Mouse (Mus musculus): ENCODE measurements at regions not wholly inside any gene's neighbourhood (a gene's known extent, or its start where the extent isn't known, plus 50 kb on each side); places are given as distances from the start of the nearest gene placed in this dataset.

DNA sequence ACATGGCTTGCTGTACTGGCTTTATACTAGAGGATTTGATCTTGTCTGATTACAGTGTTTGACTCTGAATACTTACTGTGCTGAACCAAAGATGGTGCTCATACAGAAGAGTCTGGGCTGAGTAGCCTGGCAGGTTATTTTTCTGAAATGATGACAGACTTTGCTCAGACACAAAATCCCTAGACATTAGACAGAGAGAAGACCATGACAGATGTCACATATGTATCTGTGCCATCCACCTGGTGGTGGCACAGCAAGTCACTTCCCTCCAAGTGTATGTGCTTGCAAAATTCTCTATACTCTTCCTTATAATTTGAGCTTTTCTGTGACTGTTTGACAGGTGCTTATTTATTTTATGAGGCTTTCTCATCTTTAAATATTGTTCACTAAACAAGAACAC, 80.7 kb downstream of the Gm7361 start:
- in situ Hi-C loops (cut with MboI, MseI) = no loop called here

DNA sequence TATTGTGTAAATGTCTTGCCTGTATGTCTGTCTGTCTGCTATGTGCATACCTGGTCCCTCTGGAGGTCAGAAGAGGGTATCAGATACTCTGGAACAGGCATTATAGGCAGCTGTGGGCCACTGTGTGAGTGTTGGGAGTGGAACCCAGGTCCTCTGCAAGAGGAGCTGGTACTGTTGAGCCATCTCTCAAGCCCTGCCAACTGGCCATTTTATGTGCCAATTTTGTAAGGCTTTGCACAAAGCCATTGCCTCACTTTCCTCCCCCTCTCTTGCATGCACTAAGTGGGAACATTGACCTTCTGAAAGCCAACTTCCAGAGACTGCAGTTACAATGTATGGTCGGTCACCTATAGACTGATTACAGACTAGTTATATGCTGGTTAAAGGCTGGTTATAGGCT, 81.8 kb downstream of the Gm7361 start:
- in situ Hi-C loops (cut with MboI, MseI) = no loop called here

DNA sequence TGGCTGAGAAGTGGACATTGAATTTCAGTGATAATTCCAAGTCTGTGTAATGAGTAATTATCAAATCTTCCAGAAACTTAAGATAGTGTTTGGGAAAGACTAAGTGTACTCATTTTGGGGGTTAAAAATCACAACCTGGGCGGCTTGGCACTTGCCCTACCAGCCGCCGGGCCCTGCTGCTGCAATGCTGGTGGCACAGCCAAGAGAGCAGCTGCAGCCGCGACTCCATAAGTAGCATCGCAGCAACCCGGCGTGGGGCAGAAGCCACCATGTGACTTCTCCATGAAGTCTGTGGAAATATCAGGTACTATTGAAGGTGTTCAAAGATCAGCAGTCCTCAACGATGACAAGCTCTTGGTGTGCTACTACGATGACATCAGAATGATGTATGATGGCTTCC, 97.7 kb downstream of the Gm7361 start:
- in situ Hi-C loops (cut with MboI, MseI) = loop anchor here (5.0 kb wide), 1 partner anchor 52 kb away; no protein-coding TSS in a partner anchor

- in situ Hi-C loops (cut with MboI, MseI) = loop anchor here (5.0 kb wide), 1 partner anchor 48 kb away; no protein-coding TSS in a partner anchor
Measured at GRCm38 (mm10) chr5:26359082-26359481, 101.6 kb downstream of the Gm7361 start.

DNA sequence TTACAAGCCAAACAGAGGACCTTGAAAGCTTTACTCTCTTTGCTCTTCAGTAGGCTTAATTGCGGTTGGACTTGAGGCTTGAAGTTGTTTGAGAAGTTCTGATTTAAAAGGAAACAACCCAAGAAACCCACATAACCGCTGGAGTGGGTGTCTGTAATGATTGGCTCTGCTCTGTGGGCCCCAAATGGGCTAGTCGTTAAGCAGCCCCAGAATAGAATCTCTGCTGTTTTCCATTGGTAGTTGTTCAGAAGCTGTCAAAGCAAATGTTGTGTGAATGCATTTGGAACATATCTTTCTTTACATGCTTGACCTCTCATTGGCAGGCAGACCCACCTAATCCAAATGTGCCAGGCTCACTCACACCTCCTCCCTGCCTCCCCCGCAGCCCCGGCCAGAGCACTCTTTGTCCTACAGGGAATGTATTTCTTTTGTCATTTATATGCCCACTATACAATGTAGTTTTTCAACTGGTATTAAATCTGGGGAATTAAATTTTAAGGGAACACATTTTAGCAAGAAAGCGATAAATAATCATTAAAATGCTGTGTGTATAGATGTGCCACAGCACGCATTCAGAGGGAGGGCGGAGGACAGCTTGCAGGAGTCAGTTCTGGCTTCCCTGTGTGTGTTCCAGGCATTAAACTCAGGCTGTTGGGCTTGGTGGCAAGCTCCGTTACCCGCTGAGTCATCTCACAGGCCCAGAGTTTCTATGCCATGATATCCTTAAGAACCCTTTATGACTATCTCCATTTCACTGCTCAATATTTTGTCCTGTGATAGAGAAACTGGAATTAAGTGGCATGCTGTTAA, 116.9 kb downstream of the Gm7361 start:
- in situ Hi-C loops (cut with MboI, MseI) = no loop called here

GRCm38 (mm10) chr5:26407088-26407672, 149.7 kb downstream of the Gm7361 start:
- in situ Hi-C loops (cut with MboI, MseI) = loop anchor here (5.0 kb wide), 1 partner anchor 50 kb away; no protein-coding TSS in a partner anchor

DNA sequence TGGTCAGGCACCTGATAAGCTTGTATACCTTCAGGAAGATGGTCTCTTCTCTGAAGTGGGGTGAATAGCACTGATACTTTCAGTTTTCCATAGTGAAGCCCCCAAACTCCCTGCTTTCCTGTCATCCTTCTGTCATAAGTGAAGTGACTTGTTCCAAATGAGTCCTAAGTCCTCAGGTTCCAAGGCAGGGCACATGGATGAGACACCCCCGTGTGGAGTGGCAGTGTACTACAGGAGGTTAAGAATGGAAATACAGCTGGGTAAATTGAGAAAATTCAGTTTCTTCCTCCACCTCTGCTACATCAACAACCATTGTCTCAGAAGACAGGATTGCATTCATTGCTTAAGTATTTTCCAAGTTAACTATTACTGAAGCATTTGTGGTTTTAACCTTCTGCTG, 155.7 kb downstream of the Gm7361 start:
- in situ Hi-C loops (cut with MboI, MseI) = no loop called here

- in situ Hi-C loops (cut with MboI, MseI) = no loop called here
Measured at GRCm38 (mm10) chr5:26444331-26445200, 187.1 kb downstream of the Gm7361 start.

GRCm38 (mm10) chr5:26451306-26451705, 193.8 kb downstream of the Gm7361 start:
- in situ Hi-C loops (cut with MboI, MseI) = no loop called here

DNA sequence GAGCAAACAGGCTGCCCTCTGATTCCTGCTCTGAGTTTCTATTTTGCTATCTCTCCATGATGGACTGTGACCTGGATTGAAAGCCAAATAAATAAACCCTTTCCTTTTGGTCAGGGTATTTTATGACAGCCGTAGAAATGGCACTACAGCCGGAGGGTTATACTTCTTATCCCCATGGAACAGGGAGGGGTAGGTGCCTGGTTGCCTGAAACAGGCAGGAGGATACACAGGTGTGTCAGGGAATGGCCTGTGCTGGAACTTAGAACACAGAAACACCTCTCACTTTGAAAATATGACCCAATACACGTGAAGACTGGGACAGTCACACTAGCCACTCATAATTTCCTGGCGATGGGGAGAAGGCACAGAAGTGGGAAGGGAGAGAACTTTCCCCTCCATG, 200.1 kb downstream of the Gm7361 start:
- in situ Hi-C loops (cut with MboI, MseI) = no loop called here

- in situ Hi-C loops (cut with MboI, MseI) = no loop called here
Measured at GRCm38 (mm10) chr5:26466666-26467065, 209.2 kb downstream of the Gm7361 start.

GRCm38 (mm10) chr5:26485726-26486125, 228.2 kb downstream of the Gm7361 start:
- in situ Hi-C loops (cut with MboI, MseI) = no loop called here

DNA sequence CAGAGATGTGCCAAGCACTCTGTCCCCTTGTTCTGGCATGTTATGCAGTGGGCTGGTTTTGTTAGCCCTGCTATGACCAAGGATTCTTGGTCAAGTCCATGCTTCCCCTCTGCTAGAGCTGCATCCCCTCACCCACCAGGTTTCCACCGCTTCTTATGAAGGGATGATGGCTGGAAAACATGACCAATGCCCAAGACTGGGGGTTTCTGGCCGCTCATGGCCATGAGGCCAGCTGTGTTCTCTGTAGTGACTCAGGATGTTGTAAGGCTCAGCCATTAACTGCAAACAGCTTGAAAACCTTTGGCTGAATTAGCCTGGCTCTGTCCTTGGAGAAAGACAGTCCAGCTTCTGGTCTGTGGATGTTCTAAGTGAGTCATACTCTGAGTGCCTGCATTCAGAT, 236.5 kb downstream of the Gm7361 start:
- in situ Hi-C loops (cut with MboI, MseI) = no loop called here

- in situ Hi-C loops (cut with MboI, MseI) = no loop called here
Measured at GRCm38 (mm10) chr5:26497641-26498430, 240.3 kb downstream of the Gm7361 start.

GRCm38 (mm10) chr5:26509525-26510168, 252.2 kb downstream of the Gm7361 start:
- in situ Hi-C loops (cut with MboI, MseI) = no loop called here

DNA sequence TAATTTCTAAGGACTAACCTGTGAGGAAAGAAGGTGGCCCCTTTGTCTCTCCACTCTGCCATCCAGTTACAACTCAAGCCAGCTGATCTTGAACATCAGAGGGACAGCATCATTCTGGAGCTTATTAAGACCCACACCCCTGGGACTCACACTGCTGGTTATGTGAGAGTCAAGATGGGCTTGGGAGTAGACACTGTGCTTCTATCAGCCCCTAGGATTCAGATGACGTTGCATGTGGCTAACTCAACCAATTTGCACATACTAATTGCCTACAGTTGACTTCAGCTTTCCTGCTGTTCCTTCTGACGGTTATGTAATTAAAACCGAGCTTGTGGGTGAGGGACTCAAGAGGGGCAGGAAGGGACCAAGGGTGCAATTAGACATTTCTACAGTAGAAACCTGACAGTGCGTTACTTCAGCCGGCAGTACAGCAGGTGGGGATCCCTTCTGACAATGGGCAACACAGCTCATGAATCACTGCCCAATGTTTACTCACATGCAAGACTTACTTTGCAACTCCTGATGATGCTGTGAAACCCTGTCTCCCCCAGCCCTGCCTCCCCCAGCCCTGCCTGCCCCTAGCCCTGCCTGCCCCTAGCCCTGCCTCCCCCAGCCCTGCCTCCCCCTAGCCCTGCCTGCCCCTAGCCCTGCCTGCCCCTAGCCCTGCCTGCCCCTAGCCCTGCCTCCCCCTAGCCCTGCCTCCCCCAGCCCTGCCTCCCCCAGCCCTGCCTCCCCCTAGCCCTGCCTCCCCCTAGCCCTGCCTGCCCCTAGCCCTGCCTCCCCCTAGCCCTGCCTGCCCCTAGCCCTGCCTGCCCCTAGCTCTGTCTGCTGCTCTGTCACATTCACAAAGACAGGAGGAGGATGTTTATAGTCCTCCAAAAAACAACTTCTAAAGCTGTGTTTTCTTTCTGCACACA, 255.8 kb downstream of the Gm7361 start:
- in situ Hi-C loops (cut with MboI, MseI) = no loop called here

- in situ Hi-C loops (cut with MboI, MseI) = no loop called here
Measured at GRCm38 (mm10) chr5:26535556-26535955, 278.1 kb downstream of the Gm7361 start.

DNA sequence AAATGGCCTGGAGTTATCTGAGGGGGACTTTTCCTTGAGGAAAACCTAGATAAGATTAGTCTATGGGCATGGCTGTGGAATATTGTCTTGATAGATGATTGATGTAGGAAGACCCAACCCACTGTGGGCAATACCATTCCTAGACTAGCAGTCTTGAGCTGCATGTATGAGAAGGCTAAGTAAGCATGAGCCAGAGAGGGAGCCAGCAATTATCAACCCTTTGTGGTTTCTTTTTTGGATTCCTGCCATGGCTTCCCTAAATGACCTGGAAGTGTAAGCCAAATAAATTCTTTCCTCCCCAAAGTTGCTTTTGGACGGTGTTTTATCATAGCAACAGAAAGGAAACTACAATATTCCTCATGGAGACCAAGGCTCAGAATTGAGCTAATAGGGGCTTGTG, 253.7 kb upstream of the Dpp6 start:
- in situ Hi-C loops (cut with MboI, MseI) = no loop called here

GRCm38 (mm10) chr5:26564056-26564455, 252.9 kb upstream of the Dpp6 start:
- in situ Hi-C loops (cut with MboI, MseI) = no loop called here

GRCm38 (mm10) chr5:26572691-26573191, 244.3 kb upstream of the Dpp6 start:
- in situ Hi-C loops (cut with MboI, MseI) = no loop called here

Data from T-helper 2 cell (primary cell).